Mouse (Mus musculus): Measurements from ENCODE around the gene Gstm6. TPM values are rescaled to one million over a fixed set of nuclear protein-coding genes. Genes with fewer than 3 reads are reported as not detected.
A peak's percentile ranks its signal among the peaks of the same experiment; 100 is the strongest.
"Not testable (repeated sequence)": the region's sequence is repeated elsewhere in the genome, so short reads cannot be mapped to it uniquely, and the experiment has no call there.

Gstm6 gene
- 2.5 and 4.3 TPM in 2 replicates for polyA plus RNA-seq (2012; rRNA removed)

GRCm38 (mm10) chr3:107943239-107943990 lies at the start of gene Gstm6:
Gstm6 (minus strand) TSS chr3:107943749.
- Histone ChIP-seq H3K27me3 (replicated peaks; ENCODE audit: control insufficient read depth, insufficient read depth, low read length) (no peaks in the 10 kb centered on the region), H3K27ac (ENCODE audit: insufficient read depth, low read depth, low read length) (no peak within 1 kb of the TSS), H3K4me3 (ENCODE audit: insufficient read depth, low read depth, low read length) (no peak within 1 kb of the TSS), H3K36me3 (ENCODE audit: control insufficient read depth, insufficient read depth, low read length) (no peaks in the 10 kb centered on the region), H3K4me1 (ENCODE audit: control insufficient read depth, insufficient read depth, low read length) (0 out of 2 replicates have a peak, but pooled peaks cover 3% of the 10 kb centered on the region)
- TF ChIP-seq CTCF (conservative IDR thresholded peaks at IDR 0.05; ENCODE audit: insufficient read depth, insufficient read length, low read depth, low read length) (peak; percentile 77), POLR2A (IDR thresholded peaks at IDR 0.05; ENCODE audit: low read depth, low read length) (no peak)
- 29% methylated on average over 20 of the region's 20 CpGs for WGBS
- peak; percentile 69 for DNase-seq

DNA sequence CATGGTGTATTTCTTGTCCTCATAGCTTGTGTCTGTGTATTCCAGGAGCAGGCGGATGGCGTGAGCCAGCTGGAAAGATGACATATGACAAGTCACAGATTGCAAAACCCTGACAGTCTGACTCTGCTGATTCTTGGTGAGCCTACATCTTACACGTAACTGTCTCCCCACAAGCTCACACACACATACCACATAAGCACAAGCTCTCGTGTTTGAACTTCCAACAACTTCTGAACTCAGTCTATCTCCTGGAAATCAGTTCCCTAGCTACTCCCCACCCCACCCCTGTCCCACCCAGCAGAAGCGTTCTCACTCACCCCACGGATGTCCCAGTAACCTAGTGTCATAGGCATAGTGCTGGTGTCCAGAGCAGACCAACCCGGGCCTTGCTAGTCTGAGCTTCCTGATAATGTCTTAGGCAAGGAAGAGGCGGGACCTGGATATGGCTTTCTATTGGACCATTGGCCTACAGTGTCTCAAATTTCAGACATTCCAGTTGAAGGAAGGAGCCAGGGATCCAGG lies 42.6 kb upstream of the Gstm6 start, which contains the start of gene Gstm2:
Gene Gstm2 (minus strand): TSS at position 413 of the 522 bp plus-strand sequence.
- TF ChIP-seq CTCF (conservative IDR thresholded peaks at IDR 0.05; ENCODE audit: insufficient read depth, insufficient read length, low read depth, low read length), result no peak
- no peak for TF ChIP-seq POLR2A (IDR thresholded peaks at IDR 0.05; ENCODE audit: low read depth, low read length)
- no peaks in the 10 kb centered on the region; the same call in 1 of the 2 replicates for H3K4me1 ChIP-seq (ENCODE audit: control insufficient read depth, insufficient read depth, low read length)
- WGBS, result 39% methylated on average over 8 of the region's 8 CpGs
- peak within 1 kb of the TSS; percentile 13 for H3K27ac ChIP-seq (ENCODE audit: insufficient read depth, low read depth, low read length)
- peak; percentile 86 for DNase-seq
- no peaks in the 10 kb centered on the region for H3K36me3 ChIP-seq (ENCODE audit: control insufficient read depth, insufficient read depth, low read length)
- no peaks in the 10 kb centered on the region for H3K27me3 ChIP-seq (replicated peaks; ENCODE audit: control insufficient read depth, insufficient read depth, low read length)
- H3K4me3 ChIP-seq (ENCODE audit: insufficient read depth, low read depth, low read length), result peak within 1 kb of the TSS; percentile 41

GRCm38 (mm10) chr3:107985141-107985540 lies 41.6 kb upstream of the Gstm6 start:
- H3K36me3 ChIP-seq (ENCODE audit: control insufficient read depth, insufficient read depth, low read length); H3K27me3 ChIP-seq (replicated peaks; ENCODE audit: control insufficient read depth, insufficient read depth, low read length); H3K4me1 ChIP-seq (ENCODE audit: control insufficient read depth, insufficient read depth, low read length); DNase-seq: not testable (repeated sequence)
- peak overlapping the region; percentile 1; the same call in 1 of the 2 replicates for H3K4me3 ChIP-seq (ENCODE audit: insufficient read depth, low read depth, low read length)
- H3K27ac ChIP-seq (ENCODE audit: insufficient read depth, low read depth, low read length), result peak overlapping the region; percentile 8; the same call in 1 of the 2 replicates
- 94% methylated on average over 2 of the region's 2 CpGs for WGBS

GRCm38 (mm10) chr3:107984471-107984870 lies 40.9 kb upstream of the Gstm6 start:
- DNase-seq, result no peak
- Histone ChIP-seq H3K4me1 (ENCODE audit: control insufficient read depth, insufficient read depth, low read length) (no peaks in the 10 kb centered on the region; the same call in 1 of the 2 replicates), H3K4me3 (ENCODE audit: insufficient read depth, low read depth, low read length) (no peak overlapping the region), H3K27ac (ENCODE audit: insufficient read depth, low read depth, low read length) (no peak overlapping the region), H3K27me3 (replicated peaks; ENCODE audit: control insufficient read depth, insufficient read depth, low read length) (no peaks in the 10 kb centered on the region), H3K36me3 (ENCODE audit: control insufficient read depth, insufficient read depth, low read length) (no peaks in the 10 kb centered on the region)
- TF ChIP-seq POLR2A (IDR thresholded peaks at IDR 0.05; ENCODE audit: low read depth, low read length), result no peak
- no peak for TF ChIP-seq CTCF (conservative IDR thresholded peaks at IDR 0.05; ENCODE audit: insufficient read depth, insufficient read length, low read depth, low read length)
- 74% methylated on average over 5 of the region's 5 CpGs for WGBS

GRCm38 (mm10) chr3:107983771-107984170 lies 40.2 kb upstream of the Gstm6 start:
- Histone ChIP-seq H3K27me3 (replicated peaks; ENCODE audit: control insufficient read depth, insufficient read depth, low read length) (no peaks in the 10 kb centered on the region), H3K4me1 (ENCODE audit: control insufficient read depth, insufficient read depth, low read length) (no peaks in the 10 kb centered on the region; the same call in 1 of the 2 replicates), H3K27ac (ENCODE audit: insufficient read depth, low read depth, low read length) (peak overlapping the region; percentile 42; the same call in 1 of the 2 replicates), H3K4me3 (ENCODE audit: insufficient read depth, low read depth, low read length) (no peak overlapping the region), H3K36me3 (ENCODE audit: control insufficient read depth, insufficient read depth, low read length) (no peaks in the 10 kb centered on the region)
- TF ChIP-seq POLR2A (IDR thresholded peaks at IDR 0.05; ENCODE audit: low read depth, low read length), result no peak
- no peak for TF ChIP-seq CTCF (conservative IDR thresholded peaks at IDR 0.05; ENCODE audit: insufficient read depth, insufficient read length, low read depth, low read length)
- 23% methylated on average over 3 of the region's 3 CpGs for WGBS
- DNase-seq, result peak; percentile 43

DNA sequence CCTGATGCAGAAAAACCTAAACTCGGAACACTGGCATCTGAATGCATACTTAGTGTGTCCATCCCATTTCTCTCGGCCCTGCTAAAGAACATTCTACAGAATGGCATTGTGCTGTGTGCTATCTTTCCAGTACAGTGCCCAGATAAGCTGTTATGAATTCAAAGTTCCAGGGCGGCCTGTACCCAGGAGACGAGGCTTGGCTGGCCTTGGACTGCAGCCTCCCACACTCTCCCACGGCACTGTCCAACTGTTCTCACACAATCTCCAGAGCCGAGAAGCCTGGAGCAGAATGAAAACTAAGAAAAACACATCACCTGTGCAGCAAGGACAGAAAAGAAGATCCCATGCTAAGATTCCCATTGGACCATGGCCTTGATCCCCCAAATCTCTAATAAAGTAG lies 39.2 kb upstream of the Gstm6 start:
- H3K36me3 ChIP-seq (ENCODE audit: control insufficient read depth, insufficient read depth, low read length), result no peaks in the 10 kb centered on the region
- H3K27me3 ChIP-seq (replicated peaks; ENCODE audit: control insufficient read depth, insufficient read depth, low read length), result no peaks in the 10 kb centered on the region
- H3K4me1 ChIP-seq (ENCODE audit: control insufficient read depth, insufficient read depth, low read length), result no peaks in the 10 kb centered on the region; the same call in 1 of the 2 replicates
- DNase-seq, result no peak
- TF ChIP-seq CTCF (conservative IDR thresholded peaks at IDR 0.05; ENCODE audit: insufficient read depth, insufficient read length, low read depth, low read length) (no peak), POLR2A (IDR thresholded peaks at IDR 0.05; ENCODE audit: low read depth, low read length) (no peak)
- WGBS, result 73% methylated on average over 6 of the region's 6 CpGs
- no peak overlapping the region for H3K4me3 ChIP-seq (ENCODE audit: insufficient read depth, low read depth, low read length)
- no peak overlapping the region for H3K27ac ChIP-seq (ENCODE audit: insufficient read depth, low read depth, low read length)

GRCm38 (mm10) chr3:107981261-107981660 lies 37.7 kb upstream of the Gstm6 start:
- 62% methylated on average over 3 of the region's 3 CpGs for WGBS
- Histone ChIP-seq H3K27me3 (replicated peaks; ENCODE audit: control insufficient read depth, insufficient read depth, low read length) (no peaks in the 10 kb centered on the region), H3K4me3 (ENCODE audit: insufficient read depth, low read depth, low read length) (no peak overlapping the region), H3K4me1 (ENCODE audit: control insufficient read depth, insufficient read depth, low read length) (no peaks in the 10 kb centered on the region; the same call in 1 of the 2 replicates), H3K36me3 (ENCODE audit: control insufficient read depth, insufficient read depth, low read length) (no peaks in the 10 kb centered on the region), H3K27ac (ENCODE audit: insufficient read depth, low read depth, low read length) (no peak overlapping the region)
- DNase-seq, result no peak
- TF ChIP-seq CTCF (conservative IDR thresholded peaks at IDR 0.05; ENCODE audit: insufficient read depth, insufficient read length, low read depth, low read length), result no peak
- TF ChIP-seq POLR2A (IDR thresholded peaks at IDR 0.05; ENCODE audit: low read depth, low read length), result no peak
